Mouse (Mus musculus) stomach, embryonic 16.5 days (tissue): ENCODE measurements at regions not wholly inside any gene's neighbourhood (a gene's known extent, or its start where the extent isn't known, plus 50 kb on each side); places are given as distances from the start of the nearest gene placed in this dataset.

Source experiments
- ATAC-seq: fragments of 200-750 bp; cut with Nextera tagmentation; 2 replicates; pipeline ENCODE4 v1.8.0; 2017; ENCODE audit warnings: moderate number of reproducible peaks, moderate TSS enrichment; ENCODE audit not compliant: insufficient read depth, low FRiP score
- H3K27ac ChIP-seq: fragments of 300-500 bp; sonication (generic); 2 replicates; pipeline ENCODE4 v1.5.1; 2014; ENCODE audit warnings: low read length
- H3K27me3 ChIP-seq: fragments of 300-500 bp; sonication (generic); 2 replicates; pipeline ENCODE4 v1.6.1; 2014; ENCODE audit warnings: low read length, control low read depth, mixed read lengths; ENCODE audit not compliant: control insufficient read depth, insufficient read depth
- H3K36me3 ChIP-seq: fragments of 300-500 bp; sonication (generic); 2 replicates; pipeline ENCODE4 v1.6.1; 2014; ENCODE audit warnings: low read length; ENCODE audit not compliant: control insufficient read depth, insufficient read depth
- H3K4me1 ChIP-seq: fragments of 300-500 bp; sonication (generic); 2 replicates; pipeline ENCODE4 v1.6.1; 2014; ENCODE audit warnings: low read length, control low read depth, mixed read lengths; ENCODE audit not compliant: control insufficient read depth, insufficient read depth
- H3K4me2 ChIP-seq: fragments of 300-500 bp; sonication (generic); 2 replicates; pipeline ENCODE4 v1.6.1; 2014; ENCODE audit warnings: low read depth, low read length, mixed read lengths
- H3K4me3 ChIP-seq: fragments of 300-500 bp; sonication (generic); replicated peaks from 2 replicates; pipeline ENCODE4 v1.5.1; 2014; ENCODE audit warnings: mild to moderate bottlenecking, low read length
- H3K9ac ChIP-seq: fragments of 300-500 bp; sonication (generic); 2 replicates; pipeline ENCODE4 v1.6.1; 2014; ENCODE audit warnings: low read length
- H3K9me3 ChIP-seq: fragments of 300-500 bp; sonication (generic); replicated peaks from 2 replicates; pipeline ENCODE4 v1.6.1; 2016; ENCODE audit warnings: low read length, control low read depth; ENCODE audit not compliant: control insufficient read depth
- WGBS: fragments of 180-500 bp; shearing (Covaris S2); extraction: QIAGEN DNeasy Blood & Tissue Kit; methylation state at CpG from one replicate; pipeline ENCODE4 v1.1.7; 2014; 5-methylcytosine and 5-hydroxymethylcytosine counted together

DNA sequence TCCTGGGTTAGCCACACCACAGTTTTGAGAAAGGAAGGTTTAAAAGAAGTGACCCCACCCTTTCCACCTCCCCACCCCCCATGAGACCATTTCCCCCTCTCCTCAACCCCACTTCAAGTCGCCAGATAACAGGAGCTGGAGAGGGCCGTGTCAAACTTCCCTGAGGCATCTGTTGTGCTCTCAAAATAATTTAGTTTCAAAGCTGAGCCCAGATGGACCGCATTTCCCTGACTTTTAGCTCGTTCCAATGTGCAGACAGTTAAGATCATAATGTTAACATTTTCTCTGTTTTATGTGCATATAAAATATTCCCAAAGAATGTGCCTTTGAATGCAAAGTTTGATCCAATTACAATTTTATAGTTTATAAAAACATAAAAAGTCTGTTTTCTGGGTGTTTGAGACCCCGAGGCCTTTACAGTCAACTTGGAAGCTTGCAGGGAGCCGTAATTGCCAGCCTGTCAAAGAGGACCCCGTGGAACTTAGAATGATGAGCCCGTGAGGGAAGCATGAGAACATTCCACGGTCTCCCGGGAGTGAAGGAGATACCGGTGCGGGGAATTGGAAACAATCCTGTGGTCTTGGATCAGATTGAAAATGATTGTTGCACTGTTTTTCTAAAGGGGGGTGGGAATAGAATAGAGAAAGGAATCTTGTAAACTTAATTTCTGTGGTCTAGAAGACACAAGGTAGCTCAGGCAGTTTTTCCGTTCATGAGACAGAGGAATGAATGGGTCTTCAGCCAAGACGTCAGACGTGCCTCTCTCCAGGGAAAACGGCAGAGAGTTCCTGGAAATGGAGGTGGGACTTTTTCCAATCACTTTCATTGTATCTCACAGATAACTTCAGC, 903.3 kb downstream of the Mrps31 start:
- no peaks in the 10 kb centered on the region for H3K36me3 ChIP-seq
- H3K9ac ChIP-seq, result no peak overlapping the region
- peaks cover 4% of the 10 kb centered on the region for H3K9me3 ChIP-seq
- 0 out of 2 replicates have a peak overlapping the region, but pooled peaks have one; percentile 23 for H3K4me2 ChIP-seq
- H3K4me1 ChIP-seq, result 0 out of 2 replicates have a peak, but pooled peaks cover 4% of the 10 kb centered on the region
- no peak overlapping the region for H3K4me3 ChIP-seq
- H3K27me3 ChIP-seq, result no peaks in the 10 kb centered on the region
- no peak for ATAC-seq
- WGBS, result 43% methylated on average over 16 of the region's 16 CpGs
- H3K27ac ChIP-seq, result peak overlapping the region; percentile 66

DNA sequence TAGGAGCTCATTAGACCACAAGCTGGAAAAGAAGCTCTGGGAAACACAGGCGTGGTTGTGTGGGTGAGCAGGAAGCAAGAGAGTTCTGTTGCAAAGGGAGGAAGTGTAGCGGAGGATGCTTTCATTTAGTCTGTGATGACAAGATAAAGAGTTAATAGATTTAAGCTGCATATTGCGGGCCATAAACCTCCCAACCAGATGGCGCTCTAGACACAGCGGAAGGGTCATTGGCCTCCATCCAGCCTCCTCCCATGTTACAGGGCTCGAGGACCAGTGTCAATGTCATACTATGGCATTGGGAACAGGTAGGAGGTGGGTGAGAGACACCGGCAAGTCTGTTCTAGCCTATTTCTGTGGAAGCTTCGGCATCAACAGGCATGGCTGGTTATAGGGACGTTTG, 908.4 kb downstream of the Mrps31 start:
- Histone ChIP-seq H3K27me3 (no peaks in the 10 kb centered on the region), H3K9me3 (no peaks in the 10 kb centered on the region), H3K4me2 (no peak overlapping the region), H3K9ac (no peak overlapping the region), H3K27ac (no peak overlapping the region), H3K4me3 (no peak overlapping the region), H3K36me3 (no peaks in the 10 kb centered on the region), H3K4me1 (peaks cover 10% of the 10 kb centered on the region)
- 50% methylated on average over 9 of the region's 9 CpGs for WGBS
- no peak for ATAC-seq

DNA sequence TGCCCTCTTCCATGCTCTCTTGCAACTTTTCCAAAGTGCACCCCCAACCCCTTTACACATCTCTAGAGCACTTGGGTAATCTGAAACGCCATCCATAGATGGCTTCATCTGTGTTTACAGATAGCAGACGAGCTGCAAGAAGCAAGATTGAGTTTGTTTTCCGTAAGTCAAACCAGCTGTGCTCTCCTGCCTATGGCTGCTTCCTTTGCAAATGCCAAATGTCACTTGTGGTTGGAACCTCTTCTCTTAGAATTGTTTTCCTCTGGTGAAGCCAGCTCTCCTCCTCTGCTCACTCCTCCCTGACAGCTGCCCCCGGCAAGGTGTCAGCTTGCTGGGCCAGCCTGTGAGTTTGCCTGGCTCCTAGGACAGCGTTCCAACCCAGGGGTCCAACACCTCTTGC, 910.0 kb downstream of the Mrps31 start:
- H3K4me1 ChIP-seq, result peaks cover 10% of the 10 kb centered on the region
- WGBS, result 19% methylated on average over 5 of the region's 5 CpGs
- H3K9me3 ChIP-seq, result no peaks in the 10 kb centered on the region
- H3K27ac ChIP-seq, result peak overlapping the region; percentile 40
- H3K27me3 ChIP-seq, result no peaks in the 10 kb centered on the region
- no peak for ATAC-seq
- no peaks in the 10 kb centered on the region for H3K36me3 ChIP-seq
- no peak overlapping the region for H3K4me2 ChIP-seq
- no peak overlapping the region for H3K9ac ChIP-seq
- no peak overlapping the region for H3K4me3 ChIP-seq

DNA sequence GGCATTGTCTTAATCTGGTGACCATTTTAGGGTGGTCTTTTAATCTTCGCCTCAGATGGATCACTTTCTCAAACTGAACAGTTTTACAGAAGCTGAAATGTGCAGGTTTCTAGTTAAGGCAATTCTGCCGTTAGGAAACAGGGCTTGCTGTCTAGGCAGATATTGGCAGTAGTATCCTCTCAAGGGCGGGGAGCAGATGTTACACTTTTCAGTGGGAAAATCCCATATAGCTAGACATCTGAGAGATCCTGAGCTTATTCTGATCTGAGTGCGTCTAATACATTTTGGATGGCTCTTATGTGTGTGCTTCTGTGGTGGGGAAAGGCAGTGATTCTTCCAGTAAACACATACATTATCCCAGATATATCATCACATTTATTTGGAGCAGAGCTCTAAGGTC, 916.1 kb downstream of the Mrps31 start:
- Histone ChIP-seq H3K9me3 (no peaks in the 10 kb centered on the region), H3K36me3 (no peaks in the 10 kb centered on the region), H3K4me2 (no peak overlapping the region), H3K4me1 (no peaks in the 10 kb centered on the region), H3K9ac (no peak overlapping the region), H3K4me3 (no peak overlapping the region), H3K27ac (no peak overlapping the region), H3K27me3 (no peaks in the 10 kb centered on the region)
- ATAC-seq, result no peak
- 75% methylated on average over 4 of the region's 4 CpGs for WGBS

DNA sequence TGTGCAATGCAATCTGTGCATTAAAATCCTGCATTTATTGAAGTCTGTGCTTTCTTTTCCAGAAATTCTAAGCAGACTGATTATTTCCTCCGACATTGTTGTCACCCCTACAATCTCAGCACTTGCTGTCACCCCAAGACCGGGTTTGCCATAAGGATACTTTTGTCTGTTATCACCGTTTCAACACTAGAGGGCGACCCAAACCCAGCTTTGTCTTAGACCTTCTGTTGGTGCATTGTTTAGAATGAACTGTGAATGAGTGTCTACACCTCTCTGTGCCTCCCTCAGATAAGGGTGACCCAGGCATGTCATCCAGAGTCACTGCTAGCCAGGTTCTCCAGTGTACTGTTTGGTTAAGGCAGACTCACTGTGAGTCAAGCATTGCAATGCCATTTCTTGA, 933.0 kb downstream of the Mrps31 start:
- Histone ChIP-seq H3K4me2 (no peak overlapping the region), H3K27me3 (no peaks in the 10 kb centered on the region), H3K36me3 (no peaks in the 10 kb centered on the region), H3K9ac (no peak overlapping the region), H3K4me1 (no peaks in the 10 kb centered on the region), H3K27ac (no peak overlapping the region), H3K9me3 (no peaks in the 10 kb centered on the region; the same call in 1 of the 2 replicates), H3K4me3 (no peak overlapping the region)
- ATAC-seq, result no peak
- 30% methylated on average over 4 of the region's 4 CpGs for WGBS

DNA sequence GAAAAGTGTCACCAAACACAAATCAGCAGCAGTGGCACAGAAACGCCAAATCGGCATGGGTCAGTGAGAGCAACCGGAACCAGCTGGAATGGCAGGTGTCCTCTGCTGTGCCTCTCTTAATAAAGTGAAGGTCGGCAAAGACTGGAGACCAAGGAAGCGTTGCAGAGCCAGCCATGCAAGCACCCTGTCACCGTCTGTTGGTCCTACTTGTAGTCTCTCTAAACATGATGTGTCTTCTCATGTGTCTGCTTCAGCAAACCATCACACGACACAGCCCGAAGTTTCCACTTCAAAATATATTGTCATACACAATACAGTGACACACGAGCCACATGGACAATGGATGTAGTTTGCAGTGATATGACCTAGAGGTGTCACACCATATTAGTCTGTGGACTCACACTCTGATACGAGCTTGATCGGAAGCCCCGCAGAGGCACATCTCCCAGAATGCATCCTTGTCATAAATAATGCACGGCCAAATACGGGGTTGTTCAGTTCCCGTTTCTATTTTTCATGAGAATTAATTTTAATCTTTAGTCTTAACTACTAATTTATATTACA, 940.3 kb downstream of the Mrps31 start:
- no peak overlapping the region for H3K27ac ChIP-seq
- no peaks in the 10 kb centered on the region for H3K36me3 ChIP-seq
- H3K4me3 ChIP-seq, result no peak overlapping the region
- H3K9ac ChIP-seq, result no peak overlapping the region
- no peaks in the 10 kb centered on the region; the same call in 1 of the 2 replicates for H3K27me3 ChIP-seq
- no peaks in the 10 kb centered on the region for H3K9me3 ChIP-seq
- H3K4me2 ChIP-seq, result no peak overlapping the region
- WGBS, result 88% methylated on average over 15 of the region's 15 CpGs
- no peak for ATAC-seq
- H3K4me1 ChIP-seq, result no peaks in the 10 kb centered on the region

DNA sequence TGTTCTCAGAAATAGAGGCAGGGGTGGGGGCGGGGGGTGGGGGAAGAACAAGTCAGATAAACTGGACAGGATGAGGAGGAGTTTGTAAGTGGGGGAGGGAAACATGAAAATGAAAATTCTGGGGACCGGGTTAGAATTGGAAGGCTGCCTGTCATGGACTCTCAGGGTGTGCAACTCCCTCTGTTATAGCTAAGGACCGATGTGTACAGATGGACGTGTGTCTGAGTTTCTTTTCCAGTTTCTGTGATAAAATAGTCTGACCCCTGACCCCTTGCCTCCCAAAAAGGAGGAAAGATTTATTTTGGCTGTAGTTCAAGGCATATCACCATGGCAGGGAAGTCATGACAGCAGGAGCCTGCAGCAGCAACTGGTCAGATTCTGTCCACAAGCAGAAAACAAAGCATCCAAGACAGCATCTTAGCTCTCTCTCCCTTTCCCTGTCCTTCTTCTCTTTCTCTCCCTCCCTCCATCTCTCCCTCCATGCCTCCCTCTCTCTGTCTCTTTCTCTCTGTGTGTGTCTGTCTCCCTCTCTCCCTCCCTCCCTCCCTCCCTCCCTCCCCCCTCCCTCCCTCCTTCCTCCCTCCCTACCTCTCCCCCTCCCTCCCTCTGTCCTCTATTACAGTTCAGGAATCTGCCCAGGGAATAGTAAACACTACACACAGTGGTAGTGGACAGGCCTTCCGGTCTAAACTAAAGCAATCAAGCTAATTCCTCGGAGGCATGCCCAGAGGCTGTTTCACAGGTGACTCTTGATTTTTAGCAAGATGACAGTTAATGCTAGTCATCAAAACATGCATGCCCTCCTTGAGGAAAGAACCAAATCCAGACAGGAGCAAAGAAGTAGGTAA, 941.3 kb downstream of the Mrps31 start:
- ATAC-seq, result no peak; the same call in 1 of the 2 replicates
- no peaks in the 10 kb centered on the region for H3K36me3 ChIP-seq
- 35% methylated on average over 6 of the region's 6 CpGs for WGBS
- no peaks in the 10 kb centered on the region; the same call in 1 of the 2 replicates for H3K27me3 ChIP-seq
- no peak overlapping the region for H3K27ac ChIP-seq
- 0 out of 2 replicates have a peak overlapping the region, but pooled peaks have one; percentile 11 for H3K9ac ChIP-seq
- H3K4me1 ChIP-seq, result no peaks in the 10 kb centered on the region
- H3K9me3 ChIP-seq, result no peaks in the 10 kb centered on the region
- H3K4me3 ChIP-seq, result no peak overlapping the region
- H3K4me2 ChIP-seq, result peak overlapping the region; percentile 20; the same call in 1 of the 2 replicates

DNA sequence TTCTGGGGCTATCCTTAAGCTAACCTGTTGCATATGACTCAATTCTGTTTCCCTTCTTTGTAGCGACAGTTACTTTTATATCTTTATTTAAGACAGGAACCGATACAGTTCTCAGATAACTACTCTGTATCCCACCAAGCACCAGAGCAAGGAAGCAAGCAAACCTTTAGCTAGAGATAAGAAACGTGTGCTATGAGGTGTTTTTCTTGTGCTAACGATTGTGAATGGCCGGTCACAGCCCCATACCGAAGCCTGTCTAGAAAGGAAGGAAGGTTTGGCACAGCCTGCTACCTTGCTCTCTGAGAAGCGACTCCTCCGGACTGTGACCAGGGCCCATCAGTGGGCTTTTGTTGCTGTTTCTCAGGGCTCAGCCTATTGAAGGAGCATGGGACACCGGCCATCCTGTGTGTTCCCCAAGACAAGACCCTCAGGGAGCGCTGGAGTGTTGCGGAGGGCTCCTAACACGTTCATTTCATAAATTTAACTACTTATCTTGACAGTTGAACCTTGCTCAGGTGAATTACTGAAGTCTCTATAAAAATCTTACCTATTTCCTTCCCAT, 949.0 kb downstream of the Mrps31 start:
- Histone ChIP-seq H3K27me3 (no peaks in the 10 kb centered on the region), H3K4me1 (no peaks in the 10 kb centered on the region), H3K36me3 (no peaks in the 10 kb centered on the region), H3K4me2 (no peak overlapping the region), H3K27ac (no peak overlapping the region), H3K9me3 (no peaks in the 10 kb centered on the region; the same call in 1 of the 2 replicates), H3K4me3 (no peak overlapping the region), H3K9ac (no peak overlapping the region)
- no peak for ATAC-seq
- 63% methylated on average over 12 of the region's 12 CpGs for WGBS
